Mouse (Mus musculus): ENCODE results near the gene Irak2.

DNA sequence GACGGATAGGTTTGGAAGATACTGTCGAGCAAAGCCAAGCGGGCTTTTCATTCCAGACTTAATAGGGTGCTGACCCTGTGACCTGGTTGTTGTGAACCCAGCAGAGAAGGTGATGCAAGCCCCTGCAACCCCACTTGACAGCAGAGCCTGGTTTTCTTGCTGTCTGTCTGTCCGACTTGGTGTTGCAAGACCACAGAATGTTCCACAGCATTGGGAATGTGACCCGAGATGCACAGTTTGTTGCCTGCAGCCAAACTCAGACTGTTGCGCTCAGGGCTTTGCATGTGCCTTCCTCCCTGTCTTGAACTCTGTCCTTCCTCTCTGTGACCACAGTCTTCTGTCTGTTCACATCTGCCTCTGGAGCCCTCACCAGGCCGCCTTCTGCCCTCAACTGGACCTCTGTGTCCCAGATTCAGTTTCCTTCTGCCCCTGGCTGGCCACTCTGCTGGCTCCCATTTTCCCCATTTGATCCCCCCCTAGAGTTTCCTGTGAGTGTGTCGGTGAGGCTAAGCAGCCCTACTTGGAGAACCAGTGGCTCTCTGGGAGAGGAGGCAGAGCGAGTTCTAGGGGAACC, 41.8 kb downstream of the Irak2 start:
- TF ChIP-seq GATA1 (IDR thresholded peaks at IDR 0.05; ENCODE audit: borderline replicate concordance, low read length) (no peak), FLI1 (IDR thresholded peaks at IDR 0.05; ENCODE audit: low read length) (no peak)

All from megakaryocyte, embryonic 14.5 days (primary cell).